Mouse (Mus musculus): ENCODE data around the gene Banp. TPM values are rescaled to one million over a fixed set of nuclear protein-coding genes. Genes with fewer than 3 reads are reported as not detected.

Banp gene
- polyA plus RNA-seq, 1 experiment from 2014 or later = 37.8 TPM

DNA sequence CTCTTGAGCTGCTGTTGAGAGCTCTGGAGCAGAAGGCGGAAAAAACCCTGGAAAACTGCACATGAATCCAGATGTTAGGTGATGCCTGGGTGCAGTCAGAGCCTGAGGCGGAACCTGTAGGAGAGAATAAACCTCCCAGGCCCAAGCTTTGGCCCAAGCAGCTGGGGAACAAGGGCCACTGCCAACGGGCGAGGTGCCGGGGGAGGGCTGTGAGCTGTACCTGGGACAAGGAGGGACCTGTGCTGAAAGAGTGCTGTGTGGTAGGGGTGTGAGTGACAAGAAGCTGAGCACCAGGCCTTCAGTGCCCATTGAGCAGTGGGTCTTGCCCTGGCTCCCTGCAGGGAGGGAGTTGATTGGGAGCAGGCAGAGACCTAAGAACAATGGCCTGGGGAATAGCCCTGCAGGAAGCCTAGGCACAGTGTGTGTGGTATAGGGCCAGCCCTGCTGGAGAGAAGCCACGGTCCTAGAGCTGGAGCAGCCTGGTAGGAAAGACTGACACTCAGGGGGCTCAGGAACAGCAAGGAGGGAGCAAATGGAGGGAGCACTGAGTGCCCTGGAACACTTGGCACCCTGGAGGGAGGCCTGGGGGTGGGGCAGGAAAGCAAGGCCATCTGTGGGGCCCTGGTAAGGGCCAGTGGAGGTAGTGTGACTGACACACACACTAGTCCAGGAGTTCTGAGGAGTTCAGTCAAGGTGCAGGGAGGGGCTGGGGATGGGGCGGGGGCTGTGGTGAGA, 17.3 kb downstream of the Banp start:
- ATAC-seq (ENCODE audit: low FRiP score) = peak; percentile 56; the same call in 1 of the 2 replicates
- peaks cover 41% of the 10 kb centered on the region for H3K4me1 ChIP-seq (replicated peaks; ENCODE audit: control insufficient read depth, insufficient read depth, low read length)
- no peak overlapping the region for H3K27ac ChIP-seq
- WGBS = 44% methylated on average over 7 of the region's 7 CpGs
- no peak overlapping the region for H3K4me2 ChIP-seq (replicated peaks)
- DNase-seq (ENCODE audit: low spot score) = no peak
- no peaks in the 10 kb centered on the region for H3K9me3 ChIP-seq (ENCODE audit: control insufficient read depth, low read length)
- no peak overlapping the region for H3K4me3 ChIP-seq (replicated peaks; ENCODE audit: low read length)
- H3K36me3 ChIP-seq (replicated peaks; ENCODE audit: control insufficient read depth, insufficient read depth) = no peaks in the 10 kb centered on the region
- no peaks in the 10 kb centered on the region for H3K27me3 ChIP-seq (ENCODE audit: control insufficient read depth, insufficient read depth, low read length)
- no peak overlapping the region for H3K9ac ChIP-seq

- no peak for DNase-seq (ENCODE audit: low spot score)
- no peaks in the 10 kb centered on the region for H3K9me3 ChIP-seq (ENCODE audit: control insufficient read depth, low read length)
- H3K27me3 ChIP-seq (ENCODE audit: control insufficient read depth, insufficient read depth, low read length) = no peaks in the 10 kb centered on the region
- peaks cover 41% of the 10 kb centered on the region for H3K4me1 ChIP-seq (replicated peaks; ENCODE audit: control insufficient read depth, insufficient read depth, low read length)
- H3K4me2 ChIP-seq (replicated peaks) = no peak overlapping the region
- WGBS = 39% methylated on average over 4 of the region's 4 CpGs
- no peak overlapping the region for H3K9ac ChIP-seq
- peak overlapping the region; percentile 65 for H3K27ac ChIP-seq
- no peak for ATAC-seq (ENCODE audit: low FRiP score)
- H3K36me3 ChIP-seq (replicated peaks; ENCODE audit: control insufficient read depth, insufficient read depth) = no peaks in the 10 kb centered on the region
- H3K4me3 ChIP-seq (replicated peaks; ENCODE audit: low read length) = no peak overlapping the region
Observed at GRCm38 (mm10) chr8:121967977-121968376, 18.4 kb downstream of the Banp start.

GRCm38 (mm10) chr8:121968542-121968941, 19.0 kb downstream of the Banp start:
- no peak for ATAC-seq (ENCODE audit: low FRiP score)
- H3K4me1 ChIP-seq (replicated peaks; ENCODE audit: control insufficient read depth, insufficient read depth, low read length) = peaks cover 41% of the 10 kb centered on the region
- DNase-seq (ENCODE audit: low spot score) = no peak
- no peaks in the 10 kb centered on the region for H3K27me3 ChIP-seq (ENCODE audit: control insufficient read depth, insufficient read depth, low read length)
- H3K27ac ChIP-seq = peak overlapping the region; percentile 65
- no peak overlapping the region for H3K9ac ChIP-seq
- 74% methylated on average over 4 of the region's 4 CpGs for WGBS
- no peak overlapping the region for H3K4me3 ChIP-seq (replicated peaks; ENCODE audit: low read length)
- no peaks in the 10 kb centered on the region for H3K9me3 ChIP-seq (ENCODE audit: control insufficient read depth, low read length)
- no peak overlapping the region for H3K4me2 ChIP-seq (replicated peaks)
- no peaks in the 10 kb centered on the region for H3K36me3 ChIP-seq (replicated peaks; ENCODE audit: control insufficient read depth, insufficient read depth)

GRCm38 (mm10) chr8:121970225-121970624, 20.7 kb downstream of the Banp start:
- no peak overlapping the region for H3K4me2 ChIP-seq (replicated peaks)
- 82% methylated on average over 8 of the region's 8 CpGs for WGBS
- peaks cover 16% of the 10 kb centered on the region for H3K36me3 ChIP-seq (replicated peaks; ENCODE audit: control insufficient read depth, insufficient read depth)
- 0 out of 2 replicates have a peak overlapping the region, but pooled peaks have one; percentile 28 for H3K9ac ChIP-seq
- H3K9me3 ChIP-seq (ENCODE audit: control insufficient read depth, low read length) = no peaks in the 10 kb centered on the region
- ATAC-seq (ENCODE audit: low FRiP score) = no peak
- peaks cover 41% of the 10 kb centered on the region for H3K4me1 ChIP-seq (replicated peaks; ENCODE audit: control insufficient read depth, insufficient read depth, low read length)
- H3K27ac ChIP-seq = no peak overlapping the region
- H3K4me3 ChIP-seq (replicated peaks; ENCODE audit: low read length) = no peak overlapping the region
- DNase-seq (ENCODE audit: low spot score) = no peak
- H3K27me3 ChIP-seq (ENCODE audit: control insufficient read depth, insufficient read depth, low read length) = no peaks in the 10 kb centered on the region

DNA sequence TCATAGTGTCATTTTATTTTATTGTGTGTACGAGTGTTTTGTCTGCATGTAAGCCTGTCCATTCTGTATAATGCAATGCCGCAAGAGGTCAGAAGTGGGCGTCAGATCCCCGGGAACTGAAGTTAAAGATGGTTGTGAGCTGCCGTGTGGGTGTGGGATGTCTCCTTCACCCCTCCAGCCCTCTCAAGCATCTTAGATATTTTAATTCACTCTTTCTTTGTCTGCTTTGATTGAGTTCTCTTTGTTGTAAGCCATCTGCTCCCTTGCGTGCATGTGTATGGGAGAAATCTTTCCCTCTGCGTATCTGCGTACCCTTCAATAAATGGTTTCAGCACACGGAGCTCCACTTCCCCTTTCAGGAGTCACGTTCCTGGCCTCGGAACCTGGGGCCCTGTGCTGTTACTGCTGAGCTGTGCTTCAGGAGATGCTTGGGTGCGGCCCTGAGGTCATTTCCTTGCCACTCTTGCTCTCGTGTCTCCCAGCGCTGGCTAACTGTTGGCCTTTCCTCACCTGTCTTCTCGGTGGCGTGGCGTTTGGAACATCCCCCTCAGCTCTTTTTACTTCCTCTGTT, 22.0 kb downstream of the Banp start:
- H3K9ac ChIP-seq = 0 out of 2 replicates have a peak overlapping the region, but pooled peaks have one; percentile 11
- WGBS = 65% methylated on average over 17 of the region's 17 CpGs
- H3K27me3 ChIP-seq (ENCODE audit: control insufficient read depth, insufficient read depth, low read length) = no peaks in the 10 kb centered on the region
- peaks cover 30% of the 10 kb centered on the region for H3K36me3 ChIP-seq (replicated peaks; ENCODE audit: control insufficient read depth, insufficient read depth)
- H3K27ac ChIP-seq = peak overlapping the region; percentile 35; the same call in 1 of the 2 replicates
- H3K4me3 ChIP-seq (replicated peaks; ENCODE audit: low read length) = no peak overlapping the region
- H3K9me3 ChIP-seq (ENCODE audit: control insufficient read depth, low read length) = no peaks in the 10 kb centered on the region
- ATAC-seq (ENCODE audit: low FRiP score) = no peak
- H3K4me1 ChIP-seq (replicated peaks; ENCODE audit: control insufficient read depth, insufficient read depth, low read length) = peaks cover 31% of the 10 kb centered on the region
- no peak overlapping the region for H3K4me2 ChIP-seq (replicated peaks)
- no peak for DNase-seq (ENCODE audit: low spot score)

GRCm38 (mm10) chr8:121973906-121974305, 24.4 kb downstream of the Banp start:
- Histone ChIP-seq H3K4me3 (replicated peaks; ENCODE audit: low read length) (no peak overlapping the region), H3K27ac (no peak overlapping the region), H3K9ac (no peak overlapping the region), H3K4me1 (replicated peaks; ENCODE audit: control insufficient read depth, insufficient read depth, low read length) (peaks cover 10% of the 10 kb centered on the region; the same call in 1 of the 2 replicates), H3K9me3 (ENCODE audit: control insufficient read depth, low read length) (no peaks in the 10 kb centered on the region), H3K36me3 (replicated peaks; ENCODE audit: control insufficient read depth, insufficient read depth) (peaks cover 50% of the 10 kb centered on the region), H3K27me3 (ENCODE audit: control insufficient read depth, insufficient read depth, low read length) (no peaks in the 10 kb centered on the region), H3K4me2 (replicated peaks) (no peak overlapping the region)
- no peak for DNase-seq (ENCODE audit: low spot score)
- no peak for ATAC-seq (ENCODE audit: low FRiP score)
- WGBS = 95% methylated on average over 28 of the region's 28 CpGs

GRCm38 (mm10) chr8:121977819-121978590, 28.5 kb downstream of the Banp start:
- H3K4me1 ChIP-seq (replicated peaks; ENCODE audit: control insufficient read depth, insufficient read depth, low read length) = no peaks in the 10 kb centered on the region
- 68% methylated on average over 8 of the region's 8 CpGs for WGBS
- H3K27me3 ChIP-seq (ENCODE audit: control insufficient read depth, insufficient read depth, low read length) = no peaks in the 10 kb centered on the region
- H3K9ac ChIP-seq = no peak overlapping the region
- DNase-seq (ENCODE audit: low spot score) = peak; percentile 80
- ATAC-seq (ENCODE audit: low FRiP score) = peak; percentile 43; the same call in 1 of the 2 replicates
- H3K27ac ChIP-seq = no peak overlapping the region
- no peaks in the 10 kb centered on the region for H3K9me3 ChIP-seq (ENCODE audit: control insufficient read depth, low read length)
- no peak overlapping the region for H3K4me2 ChIP-seq (replicated peaks)
- H3K4me3 ChIP-seq (replicated peaks; ENCODE audit: low read length) = no peak overlapping the region
- peaks cover 86% of the 10 kb centered on the region for H3K36me3 ChIP-seq (replicated peaks; ENCODE audit: control insufficient read depth, insufficient read depth)

- WGBS = 98% methylated on average over 13 of the region's 13 CpGs
Observed at GRCm38 (mm10) chr8:121978670-121979069, 29.1 kb downstream of the Banp start.

More at GRCm38 (mm10) chr8:121978670-121979069, 29.1 kb downstream of the Banp start:
- Histone ChIP-seq H3K9ac (no peak overlapping the region), H3K4me1 (replicated peaks; ENCODE audit: control insufficient read depth, insufficient read depth, low read length) (no peaks in the 10 kb centered on the region), H3K27ac (no peak overlapping the region), H3K27me3 (ENCODE audit: control insufficient read depth, insufficient read depth, low read length) (no peaks in the 10 kb centered on the region), H3K9me3 (ENCODE audit: control insufficient read depth, low read length) (no peaks in the 10 kb centered on the region), H3K36me3 (replicated peaks; ENCODE audit: control insufficient read depth, insufficient read depth) (peaks cover 92% of the 10 kb centered on the region), H3K4me2 (replicated peaks) (no peak overlapping the region), H3K4me3 (replicated peaks; ENCODE audit: low read length) (no peak overlapping the region)
- no peak for DNase-seq (ENCODE audit: low spot score)
- no peak for ATAC-seq (ENCODE audit: low FRiP score)

Data from hindbrain, embryonic 14.5 days (tissue).